Mouse (Mus musculus) embryonic facial prominence, embryonic 13.5 days (tissue): ENCODE data around the gene Mmp9. TPM values are rescaled to one million over a fixed set of nuclear protein-coding genes. Genes with fewer than 3 reads are reported as not detected.

ENCODE experiments used
- ATAC-seq: fragments of 200-750 bp; cut with Nextera tagmentation; 2 replicates; pipeline ENCODE4 v1.8.0; 2017; ENCODE audit warnings: low read depth; ENCODE audit not compliant: insufficient number of reproducible peaks, insufficient read depth, low FRiP score, low TSS enrichment
- H3K27ac ChIP-seq: fragments of 300-500 bp; sonication (generic); 2 replicates; pipeline ENCODE4 v1.5.1; 2015; ENCODE audit warnings: moderate library complexity, mild to moderate bottlenecking, inconsistent platforms
- H3K27me3 ChIP-seq: fragments of 300-500 bp; sonication (generic); 2 replicates; pipeline ENCODE4 v1.6.1; 2015; ENCODE audit warnings: mild to moderate bottlenecking, inconsistent platforms
- H3K36me3 ChIP-seq: fragments of 300-500 bp; sonication (generic); 2 replicates; pipeline ENCODE4 v1.6.1; 2015; ENCODE audit warnings: mild to moderate bottlenecking, inconsistent platforms
- H3K4me1 ChIP-seq: fragments of 300-500 bp; sonication (generic); 2 replicates; pipeline ENCODE4 v1.6.1; 2015; ENCODE audit warnings: inconsistent platforms
- H3K4me2 ChIP-seq: fragments of 300-500 bp; sonication (generic); 2 replicates; pipeline ENCODE4 v1.6.1; 2015; ENCODE audit warnings: moderate library complexity, mild to moderate bottlenecking, inconsistent platforms
- H3K4me3 ChIP-seq: fragments of 300-500 bp; sonication (generic); 2 replicates; pipeline ENCODE4 v1.5.1; 2015; ENCODE audit warnings: mild to moderate bottlenecking, inconsistent platforms
- H3K9ac ChIP-seq: fragments of 300-500 bp; sonication (generic); 2 replicates; pipeline ENCODE4 v1.6.1; 2015; ENCODE audit warnings: mild to moderate bottlenecking, inconsistent platforms
- H3K9me3 ChIP-seq: fragments of 300-500 bp; sonication (generic); 2 replicates; pipeline ENCODE4 v1.6.1; 2016; ENCODE audit warnings: inconsistent platforms
- WGBS: fragments of 180-500 bp; shearing (Covaris S2); methylation state at CpG from one replicate; pipeline ENCODE4 v1.1.7; 2015; ENCODE audit warnings: mixed read lengths; 5-methylcytosine and 5-hydroxymethylcytosine counted together
- polyA plus RNA-seq: library from polyadenylated mRNA; unstranded; fragments of >200 nt; fragmentation: Nextera tagmentation; extraction: Ambion mirVana; gene quantifications from 2 replicates; pipeline ENCODE4 v1.2.1, GENCODE M21; 2015

The Mmp9 gene
- polyA plus RNA-seq, 1 experiment from 2014 or later: 16.6 TPM

- ATAC-seq: no peak
- Histone ChIP-seq H3K4me2 (no peak overlapping the region), H3K27me3 (no peaks in the 10 kb centered on the region), H3K9ac (no peak overlapping the region), H3K9me3 (peaks cover 9% of the 10 kb centered on the region), H3K4me3 (no peak overlapping the region), H3K36me3 (peaks cover 100% of the 10 kb centered on the region), H3K4me1 (no peaks in the 10 kb centered on the region), H3K27ac (no peak overlapping the region)
- WGBS: 78% methylated on average over 1 of the region's 1 CpGs
Measured at GRCm38 (mm10) chr2:164903496-164903895, 37.1 kb upstream of the Mmp9 start.

DNA sequence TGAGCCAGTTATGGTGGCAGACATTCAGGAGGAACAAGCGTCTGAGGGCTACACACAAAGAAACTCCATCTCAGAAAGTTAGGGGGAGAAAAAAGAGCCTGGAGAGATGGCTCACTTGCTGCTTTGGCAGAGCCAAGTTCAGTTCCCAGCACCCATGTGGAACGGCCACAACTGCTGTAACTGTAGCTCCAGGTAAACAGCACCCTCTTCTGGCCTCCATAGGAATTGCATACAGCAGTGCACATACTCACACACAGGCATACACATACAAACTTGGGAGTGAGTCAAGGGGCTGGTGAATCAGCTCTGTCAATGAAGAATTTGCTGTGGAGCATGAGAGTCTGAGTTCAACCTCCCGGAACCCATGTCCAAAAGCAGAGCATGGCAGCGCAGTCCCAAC is 34.5 kb upstream of the Mmp9 start:
- H3K9me3 ChIP-seq: peaks cover 9% of the 10 kb centered on the region
- H3K27me3 ChIP-seq: no peaks in the 10 kb centered on the region
- no peak overlapping the region for H3K9ac ChIP-seq
- H3K4me3 ChIP-seq: no peak overlapping the region
- no peak overlapping the region for H3K27ac ChIP-seq
- no peak for ATAC-seq
- WGBS: 100% methylated on average over 4 of the region's 4 CpGs
- no peak overlapping the region for H3K4me2 ChIP-seq
- H3K36me3 ChIP-seq: peaks cover 85% of the 10 kb centered on the region
- H3K4me1 ChIP-seq: peaks cover 15% of the 10 kb centered on the region

- Histone ChIP-seq H3K36me3 (peaks cover 71% of the 10 kb centered on the region), H3K4me1 (peaks cover 21% of the 10 kb centered on the region), H3K27me3 (no peaks in the 10 kb centered on the region), H3K9ac (no peak overlapping the region), H3K9me3 (peaks cover 9% of the 10 kb centered on the region), H3K27ac (no peak overlapping the region), H3K4me2 (no peak overlapping the region), H3K4me3 (no peak overlapping the region)
- no peak for ATAC-seq
- WGBS: 96% methylated on average over 12 of the region's 12 CpGs
Measured at GRCm38 (mm10) chr2:164907511-164907910, 33.1 kb upstream of the Mmp9 start.

DNA sequence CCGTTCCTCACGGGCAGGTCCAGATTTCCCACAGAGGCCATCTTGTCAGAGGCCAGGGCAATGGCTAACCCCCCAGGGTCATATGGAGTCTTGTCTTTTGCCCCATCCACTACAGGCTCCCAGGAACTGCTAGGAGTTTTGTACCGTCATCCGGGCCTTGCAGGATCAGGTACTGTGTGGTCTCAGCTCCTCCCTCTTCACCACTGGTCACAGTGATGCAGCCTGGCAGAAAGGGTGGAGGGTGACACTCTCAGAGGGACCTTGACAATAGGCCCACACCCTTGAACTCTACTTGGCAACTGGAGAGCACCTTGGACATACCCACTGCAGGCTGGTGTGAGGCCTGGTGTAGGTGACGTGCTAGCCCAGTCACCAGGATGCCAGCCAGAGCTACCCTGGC is 32.6 kb upstream of the Mmp9 start:
- WGBS: 97% methylated on average over 5 of the region's 5 CpGs
- ATAC-seq: no peak

DNA sequence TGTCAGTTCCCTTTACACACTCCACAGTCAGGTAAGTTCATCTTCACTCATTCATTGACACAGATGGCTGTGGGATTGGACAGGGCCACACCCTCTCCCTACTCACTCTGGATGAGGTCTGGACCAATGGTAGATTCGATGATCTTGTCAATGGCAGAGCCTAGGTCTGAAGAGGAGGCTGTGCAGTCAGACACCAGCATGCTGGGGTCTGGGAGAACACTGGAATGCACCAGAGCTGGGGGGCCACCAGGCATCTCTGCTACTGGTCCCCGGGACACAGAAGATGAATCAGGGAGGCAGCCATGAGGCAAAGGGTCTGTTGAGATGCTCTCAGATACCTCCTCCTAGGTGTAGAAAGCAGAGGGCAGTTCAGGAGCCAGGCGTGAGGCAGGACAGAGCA is 31.5 kb upstream of the Mmp9 start:
- ATAC-seq: no peak
- H3K27me3 ChIP-seq: no peaks in the 10 kb centered on the region
- WGBS: 85% methylated on average over 3 of the region's 3 CpGs
- peaks cover 9% of the 10 kb centered on the region for H3K9me3 ChIP-seq
- peaks cover 21% of the 10 kb centered on the region for H3K4me1 ChIP-seq
- H3K27ac ChIP-seq: no peak overlapping the region
- no peak overlapping the region for H3K4me3 ChIP-seq
- H3K36me3 ChIP-seq: peaks cover 55% of the 10 kb centered on the region
- H3K9ac ChIP-seq: peak overlapping the region; percentile 92
- peak overlapping the region; percentile 88; the same call in 1 of the 2 replicates for H3K4me2 ChIP-seq

More for the DNA sequence above, 32.6 kb upstream of the Mmp9 start:
- Histone ChIP-seq H3K27me3 (no peaks in the 10 kb centered on the region), H3K27ac (no peak overlapping the region), H3K4me1 (peaks cover 21% of the 10 kb centered on the region), H3K36me3 (peaks cover 66% of the 10 kb centered on the region), H3K4me2 (no peak overlapping the region), H3K9me3 (peaks cover 9% of the 10 kb centered on the region), H3K4me3 (no peak overlapping the region), H3K9ac (no peak overlapping the region)

GRCm38 (mm10) chr2:164909542-164909941 is 31.0 kb upstream of the Mmp9 start:
- Histone ChIP-seq H3K4me1 (peaks cover 21% of the 10 kb centered on the region), H3K9me3 (peaks cover 9% of the 10 kb centered on the region), H3K9ac (peak overlapping the region; percentile 92), H3K27me3 (no peaks in the 10 kb centered on the region), H3K4me2 (peak overlapping the region; percentile 88), H3K27ac (no peak overlapping the region), H3K4me3 (peak overlapping the region; percentile 91), H3K36me3 (peaks cover 50% of the 10 kb centered on the region)
- ATAC-seq: no peak
- WGBS: 72% methylated on average over 1 of the region's 1 CpGs

DNA sequence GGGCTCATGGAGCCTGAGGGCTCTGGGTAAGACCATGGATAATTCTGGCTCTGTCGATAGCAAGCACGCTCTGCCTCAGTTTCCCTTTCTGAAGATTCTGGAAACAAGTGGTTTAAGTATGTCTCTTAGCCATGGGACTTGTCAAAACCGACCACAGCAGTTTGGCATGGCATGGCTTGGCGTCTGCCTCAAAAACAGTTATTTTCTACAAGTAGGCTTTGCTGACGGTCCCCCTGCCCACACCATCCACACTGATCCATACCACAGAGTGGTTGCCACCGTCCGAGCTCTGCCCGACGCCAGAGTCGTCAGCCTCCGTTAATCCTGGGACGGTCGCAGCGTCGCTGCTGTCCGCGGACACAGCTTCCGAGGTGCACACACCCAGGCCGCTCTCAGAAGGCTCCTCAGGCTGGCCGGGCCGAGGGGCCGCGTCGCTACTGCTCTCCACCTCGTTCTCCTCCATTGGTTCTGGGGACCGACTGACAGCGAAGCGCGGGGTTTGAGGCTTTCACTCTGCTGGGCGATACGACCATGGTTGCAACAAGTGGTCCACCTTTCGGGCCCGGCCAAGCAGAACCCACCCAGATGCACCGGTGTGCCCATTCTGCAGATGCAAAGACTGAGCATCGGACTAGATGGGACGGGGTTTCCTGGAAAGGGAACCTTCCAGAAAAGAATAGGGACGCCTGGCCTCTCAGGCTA is 30.1 kb upstream of the Mmp9 start:
- no peaks in the 10 kb centered on the region for H3K27me3 ChIP-seq
- H3K4me1 ChIP-seq: peaks cover 21% of the 10 kb centered on the region
- peak overlapping the region; percentile 98 for H3K27ac ChIP-seq
- peak overlapping the region; percentile 92 for H3K9ac ChIP-seq
- H3K4me2 ChIP-seq: peak overlapping the region; percentile 88
- WGBS: 5% methylated on average over 37 of the region's 37 CpGs
- peak overlapping the region; percentile 91 for H3K4me3 ChIP-seq
- peaks cover 41% of the 10 kb centered on the region for H3K36me3 ChIP-seq
- no peak; the same call in 1 of the 2 replicates for ATAC-seq
- H3K9me3 ChIP-seq: peaks cover 9% of the 10 kb centered on the region

DNA sequence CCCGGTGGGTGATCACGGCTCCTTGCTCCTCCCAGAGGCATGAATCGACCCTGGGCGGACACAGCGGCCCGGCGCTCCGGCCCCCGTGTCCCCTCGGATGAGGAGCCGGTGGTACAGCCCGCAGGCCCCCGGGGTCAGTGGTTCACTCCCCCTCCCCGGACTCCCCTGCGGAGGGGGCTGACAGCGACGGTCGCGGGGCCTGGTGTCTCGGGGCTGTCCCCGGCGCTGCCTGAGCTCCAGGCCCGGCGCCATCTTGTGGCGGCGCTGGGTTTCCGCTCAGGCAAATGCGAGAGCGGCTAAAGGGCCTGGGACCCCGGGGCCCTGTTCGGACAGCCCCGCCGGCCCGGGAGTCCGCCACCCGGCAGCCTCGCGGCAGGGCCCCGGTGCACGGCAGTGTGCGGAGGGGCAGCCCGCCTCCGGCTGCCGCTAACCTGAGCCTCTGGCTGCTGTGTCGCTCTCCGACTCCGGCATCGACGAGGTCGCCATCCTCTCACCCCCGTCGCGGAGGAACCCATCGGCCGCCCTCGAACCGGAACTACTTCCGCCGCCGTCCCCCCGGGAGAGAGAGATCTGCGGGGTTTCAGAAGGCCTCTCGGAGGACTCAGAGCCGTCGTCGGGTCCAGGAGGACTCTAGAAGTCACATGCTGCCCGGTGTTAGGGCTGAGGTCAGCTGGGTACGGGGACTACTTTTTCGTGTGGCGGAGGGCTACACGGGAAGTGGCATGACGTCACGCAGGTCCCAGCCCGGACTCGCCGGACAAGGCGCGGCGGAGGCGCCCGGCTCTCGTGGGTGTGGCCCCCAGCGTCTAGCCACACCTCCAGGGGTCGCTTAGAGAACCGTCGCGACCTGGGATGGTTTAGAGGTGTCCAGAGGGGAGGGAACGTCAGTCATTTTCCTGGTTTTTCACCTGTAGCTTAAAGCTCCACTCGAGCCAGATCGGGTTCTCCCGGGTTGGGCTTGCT is 29.2 kb upstream of the Mmp9 start, which contains the start of gene Zfp335:
Gene Zfp335, minus strand, starts transcription at position 672 of the 963 bp plus-strand sequence.
- peak within 1 kb of the TSS; percentile 88 for H3K4me2 ChIP-seq
- H3K9ac ChIP-seq: peak within 1 kb of the TSS; percentile 92
- H3K4me1 ChIP-seq: peaks cover 21% of the 10 kb centered on the region
- no peaks in the 10 kb centered on the region for H3K27me3 ChIP-seq
- H3K27ac ChIP-seq: peak within 1 kb of the TSS; percentile 98
- H3K4me3 ChIP-seq: peak within 1 kb of the TSS; percentile 91
- WGBS: under 1% methylated on average over 87 of the region's 91 CpGs
- peaks cover 4% of the 10 kb centered on the region for H3K9me3 ChIP-seq
- ATAC-seq: peak; percentile 78
- H3K36me3 ChIP-seq: peaks cover 32% of the 10 kb centered on the region

GRCm38 (mm10) chr2:164912151-164912550 is 28.4 kb upstream of the Mmp9 start:
- peak overlapping the region; percentile 91 for H3K4me3 ChIP-seq
- H3K27ac ChIP-seq: peak overlapping the region; percentile 98
- ATAC-seq: no peak
- H3K9me3 ChIP-seq: no peaks in the 10 kb centered on the region
- WGBS: 13% methylated on average over 12 of the region's 12 CpGs
- H3K36me3 ChIP-seq: peaks cover 24% of the 10 kb centered on the region
- no peaks in the 10 kb centered on the region for H3K27me3 ChIP-seq
- peaks cover 21% of the 10 kb centered on the region for H3K4me1 ChIP-seq
- H3K4me2 ChIP-seq: peak overlapping the region; percentile 88
- peak overlapping the region; percentile 92 for H3K9ac ChIP-seq

DNA sequence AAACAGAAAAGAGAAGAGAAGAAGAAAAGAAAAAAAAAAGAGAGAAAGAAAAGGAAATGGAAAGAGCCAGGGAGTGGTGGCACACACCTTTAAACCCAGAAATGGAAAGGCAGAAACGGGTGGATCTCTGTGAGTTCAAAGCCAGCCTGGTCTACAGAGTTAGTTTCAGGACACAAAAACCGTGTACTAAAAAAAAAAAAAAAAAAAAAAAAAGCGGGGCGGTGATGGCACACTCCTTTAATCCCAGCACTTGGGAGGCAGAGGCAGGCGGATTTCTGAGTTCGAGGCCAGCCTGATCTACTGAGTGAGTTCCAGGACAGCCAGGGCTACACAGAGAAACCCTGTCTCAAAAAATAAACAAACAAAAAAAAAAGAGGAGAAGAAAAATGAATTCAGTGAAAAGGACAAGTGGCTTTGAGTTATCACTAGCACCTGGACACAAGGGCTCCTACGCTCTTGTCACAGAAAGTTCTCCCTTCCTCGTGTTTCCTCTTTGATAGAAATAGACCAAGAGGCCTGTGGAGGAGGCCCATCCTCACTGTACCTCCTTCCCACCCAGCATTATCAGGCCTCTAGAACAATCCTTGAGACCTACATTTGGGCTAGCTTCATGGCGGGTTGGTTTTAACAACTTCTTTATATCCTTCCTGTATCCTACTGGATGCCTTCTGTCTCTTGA is 27.7 kb upstream of the Mmp9 start:
- no peak overlapping the region; the same call in 1 of the 2 replicates for H3K4me3 ChIP-seq
- no peak for ATAC-seq
- 93% methylated on average over 8 of the region's 9 CpGs for WGBS
- H3K9ac ChIP-seq: no peak overlapping the region
- no peaks in the 10 kb centered on the region for H3K27me3 ChIP-seq
- H3K27ac ChIP-seq: no peak overlapping the region
- H3K36me3 ChIP-seq: peaks cover 17% of the 10 kb centered on the region
- H3K4me1 ChIP-seq: peaks cover 21% of the 10 kb centered on the region
- peak overlapping the region; percentile 88; the same call in 1 of the 2 replicates for H3K4me2 ChIP-seq
- H3K9me3 ChIP-seq: no peaks in the 10 kb centered on the region

DNA sequence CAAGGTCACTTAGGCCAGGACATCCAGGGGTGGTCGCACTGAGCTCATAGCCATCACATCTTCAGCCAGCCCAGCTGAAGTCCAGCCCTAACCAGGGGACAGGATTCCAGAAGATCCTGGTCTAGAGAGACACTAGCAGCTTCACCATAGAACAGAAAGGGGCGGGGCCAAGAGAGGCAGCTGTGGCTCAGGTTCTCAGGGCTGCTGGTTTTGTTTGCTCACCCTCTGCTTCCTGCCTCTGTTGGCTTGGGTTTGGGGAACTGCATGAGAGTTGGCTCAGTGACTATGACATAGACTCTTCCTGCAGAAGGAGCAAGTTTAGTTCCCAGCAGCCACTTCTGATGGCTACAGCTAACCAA is 27.2 kb upstream of the Mmp9 start:
- no peak for ATAC-seq
- peaks cover 21% of the 10 kb centered on the region for H3K4me1 ChIP-seq
- H3K4me2 ChIP-seq: no peak overlapping the region
- peaks cover 12% of the 10 kb centered on the region for H3K36me3 ChIP-seq
- no peaks in the 10 kb centered on the region for H3K27me3 ChIP-seq
- H3K9me3 ChIP-seq: no peaks in the 10 kb centered on the region
- H3K27ac ChIP-seq: no peak overlapping the region
- H3K4me3 ChIP-seq: no peak overlapping the region
- 92% methylated on average over 2 of the region's 2 CpGs for WGBS
- no peak overlapping the region; the same call in 1 of the 2 replicates for H3K9ac ChIP-seq
